Mouse (Mus musculus) left cerebral cortex, postnatal 4 days (tissue): Measurements from ENCODE around the gene Ccn2. TPM values are rescaled to one million over a fixed set of nuclear protein-coding genes. Genes with fewer than 3 reads are reported as not detected.
"Not testable (repeated sequence)": the region's sequence is repeated elsewhere in the genome, so short reads cannot be mapped to it uniquely, and the experiment has no call there.

ENCODE experiments used
- DNase-seq: peaks from one replicate; pipeline ENCODE4 v3.0.0-alpha.2; 2022
- intact Hi-C: fragments of 180-260 bp; cut with DNase I; formaldehyde crosslinking; loops from one replicate; pipeline ENCODE4 v1.15.1; 2025
- total RNA-seq, 2 experiments: library from RNA; stranded (reverse); gene quantifications; 2 replicates each; pipeline ENCODE4 v1.2.3; 2021

Ccn2 gene
- total RNA-seq, 2 experiments from 2014 or later, result 26.6 to 28.2 TPM

DNA sequence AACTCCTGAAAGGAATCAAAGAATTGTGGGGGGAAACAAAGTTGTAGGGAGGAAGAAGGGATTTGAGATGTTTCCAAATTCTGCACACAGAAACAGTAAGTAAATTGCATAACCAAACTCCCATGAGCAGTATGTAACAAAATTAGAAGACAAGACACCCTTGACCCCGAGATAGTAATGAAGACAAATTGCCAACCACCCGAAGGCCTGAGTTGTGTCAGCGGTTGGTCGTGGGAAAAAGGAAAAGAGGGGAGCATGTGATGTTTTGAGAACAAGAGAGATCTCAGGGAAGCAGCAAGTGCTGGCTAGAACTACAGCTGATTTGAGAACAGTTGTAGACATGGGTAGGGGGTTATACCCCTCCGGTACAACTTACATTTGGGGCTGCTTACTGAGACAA is 4.6 kb downstream of the Ccn2 start:
- no peak for DNase-seq
- intact Hi-C loops, result no loop called here

DNA sequence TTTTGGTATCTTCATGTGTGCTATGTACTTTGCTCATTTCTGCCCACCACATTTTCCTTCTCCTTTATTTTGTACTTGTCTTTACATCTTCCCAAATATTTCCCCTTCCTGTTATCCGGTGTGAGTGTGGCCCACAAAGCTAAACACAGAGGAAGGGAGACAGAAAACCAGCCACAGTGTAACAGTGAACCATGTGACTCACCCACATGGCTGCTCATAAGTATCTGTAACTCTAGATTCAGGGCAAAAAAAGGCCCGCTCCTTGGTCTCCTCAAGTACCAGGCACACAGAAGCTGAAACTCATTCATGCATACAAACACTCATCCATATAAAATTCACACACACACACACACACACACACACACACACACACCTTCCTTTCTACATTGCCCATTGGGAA is 7.8 kb downstream of the Ccn2 start:
- intact Hi-C loops, result no loop called here
- no peak for DNase-seq

DNA sequence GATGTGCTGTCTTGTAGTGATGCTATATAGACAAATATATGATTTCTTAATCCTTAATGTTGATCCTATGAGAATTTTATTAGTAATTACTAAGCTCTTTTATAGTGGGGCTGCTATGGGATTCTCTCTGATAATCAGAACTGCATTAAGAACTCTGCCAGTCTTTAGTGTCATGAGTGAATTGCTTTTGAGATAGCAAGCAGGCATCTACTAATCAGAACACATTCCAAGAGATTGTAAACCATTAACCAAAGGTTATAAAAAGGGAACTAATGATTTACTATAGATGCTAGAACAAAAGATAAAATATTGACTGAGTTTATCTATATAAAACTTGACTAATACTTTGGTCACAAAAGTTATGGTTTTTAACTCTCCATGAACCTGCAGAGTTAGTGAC is 8.5 kb downstream of the Ccn2 start:
- no peak for DNase-seq
- intact Hi-C loops, result no loop called here

DNA sequence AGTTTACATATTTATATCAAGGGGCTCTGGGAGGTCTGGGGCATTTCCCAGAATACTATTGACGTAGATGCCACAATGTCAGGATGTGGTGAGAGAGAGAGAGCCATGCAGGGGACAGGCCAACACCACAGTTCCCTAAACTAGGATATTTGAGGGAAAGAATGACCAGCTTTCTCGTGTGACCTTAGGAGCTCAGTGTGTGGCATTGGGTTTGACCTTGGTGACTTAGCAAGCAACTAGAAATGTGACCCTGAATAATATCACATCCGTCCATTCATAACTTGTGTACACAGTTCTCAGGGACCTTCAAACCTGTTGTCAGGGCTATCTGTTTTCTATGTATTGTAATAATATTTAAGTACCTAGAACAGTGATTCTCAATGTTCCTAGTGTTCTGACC is 13.9 kb downstream of the Ccn2 start:
- intact Hi-C loops, result no loop called here
- DNase-seq, result no peak

DNA sequence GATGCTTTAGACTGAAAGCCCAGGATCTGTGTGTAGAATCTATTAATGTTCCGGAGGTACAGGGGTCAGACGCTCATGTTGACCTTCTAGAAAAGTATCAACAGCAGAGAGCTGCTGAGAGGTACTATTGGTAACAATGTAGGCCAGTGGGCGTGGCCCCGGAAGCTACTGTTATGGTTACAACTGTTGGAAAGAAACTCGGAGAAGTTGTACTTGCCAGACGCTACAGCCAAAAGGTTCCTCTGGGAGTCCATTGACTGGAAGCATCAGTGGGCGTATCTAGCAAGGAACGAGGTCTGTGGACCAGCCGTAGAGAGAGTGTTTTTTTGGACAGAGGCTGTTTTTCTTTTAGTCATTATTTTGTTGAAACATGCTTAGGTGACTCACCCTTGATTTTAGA is 14.5 kb downstream of the Ccn2 start:
- DNase-seq, result no peak
- intact Hi-C loops, result no loop called here

DNA sequence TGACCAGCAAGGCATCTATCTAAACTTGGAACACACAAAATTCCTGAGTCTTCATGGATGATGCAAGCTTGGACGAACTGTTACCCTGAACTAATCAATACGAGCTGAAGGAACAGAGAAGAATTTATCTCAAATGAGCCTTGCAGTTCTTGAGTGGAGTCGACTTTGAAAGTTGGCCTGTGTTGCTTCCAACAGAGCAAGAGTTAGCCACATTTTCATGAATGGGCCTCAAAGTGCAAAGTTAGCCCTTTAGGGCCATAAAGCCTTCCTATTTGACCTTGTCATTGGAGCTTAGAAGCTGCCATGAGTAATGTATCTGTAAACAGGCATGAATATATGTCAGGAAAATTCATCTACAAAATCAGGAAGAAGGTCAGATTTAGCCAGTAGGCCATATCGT is 19.5 kb downstream of the Ccn2 start:
- no peak for DNase-seq

DNA sequence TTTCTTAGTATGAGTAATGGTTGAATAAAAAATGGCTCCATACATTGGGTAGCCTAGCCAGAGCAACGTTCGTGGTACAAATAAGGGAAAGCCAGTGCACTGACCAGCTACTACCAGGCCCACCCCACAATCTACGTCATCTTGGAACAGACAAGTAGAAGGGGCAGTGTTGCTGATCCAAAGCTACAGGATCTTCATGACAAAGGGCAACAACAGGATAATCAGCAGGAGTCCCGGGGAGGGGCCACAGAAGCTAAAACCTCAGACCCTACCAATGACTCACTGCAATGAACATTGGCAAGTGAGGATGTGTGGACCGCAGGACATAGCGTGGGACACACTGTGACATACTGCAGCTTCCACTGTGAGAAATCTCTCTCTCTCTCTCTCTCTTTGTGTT is 20.6 kb downstream of the Ccn2 start:
- intact Hi-C loops, result no loop called here
- no peak for DNase-seq

More for the DNA sequence above, 19.5 kb downstream of the Ccn2 start:
- intact Hi-C loops, result no loop called here

DNA sequence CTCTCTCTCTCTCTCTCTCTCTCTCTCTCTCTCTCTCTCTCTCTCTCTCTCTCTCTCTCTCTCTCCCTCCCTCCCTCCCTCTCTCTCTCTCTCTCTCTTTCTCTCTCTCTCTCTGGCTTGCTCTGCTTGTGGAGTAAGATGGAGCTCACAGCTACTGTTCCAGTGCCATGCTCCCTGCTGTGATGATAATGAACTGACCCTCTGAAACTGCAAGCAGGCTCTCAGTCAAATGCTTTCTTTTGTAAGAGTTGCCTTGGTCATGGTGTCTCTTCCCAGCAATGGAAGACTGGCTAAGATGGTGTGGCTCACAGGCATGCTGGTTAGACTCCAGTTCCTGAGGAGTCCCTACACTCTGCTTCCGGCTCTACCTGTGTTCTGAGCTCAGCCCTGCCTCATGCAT is 21.3 kb downstream of the Ccn2 start:
- DNase-seq, intact Hi-C loops: not testable (repeated sequence)

DNA sequence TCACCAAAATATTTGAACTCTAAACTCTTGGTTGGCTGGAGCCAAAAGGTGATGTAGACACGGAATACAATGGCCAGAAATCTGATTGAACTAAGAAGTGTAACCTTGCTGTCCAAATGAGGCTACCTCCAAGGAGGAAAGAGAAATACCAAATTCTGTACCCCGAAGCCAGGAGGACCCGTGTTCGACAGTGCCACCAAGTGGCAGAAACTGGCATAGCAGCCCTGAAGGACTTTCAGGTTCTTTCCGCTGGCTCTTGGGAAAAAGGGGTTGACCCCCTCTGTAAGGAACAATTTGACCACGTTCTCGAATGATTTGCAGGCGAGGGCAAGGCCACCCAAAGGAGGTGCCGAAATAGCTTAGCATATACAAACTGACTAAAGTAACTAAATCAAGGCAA is 26.3 kb downstream of the Ccn2 start:
- peak; percentile 27 for DNase-seq
- intact Hi-C loops, result loop anchor here (10.0 kb wide), 1 partner anchor 427 kb away; no protein-coding TSS in a partner anchor

DNA sequence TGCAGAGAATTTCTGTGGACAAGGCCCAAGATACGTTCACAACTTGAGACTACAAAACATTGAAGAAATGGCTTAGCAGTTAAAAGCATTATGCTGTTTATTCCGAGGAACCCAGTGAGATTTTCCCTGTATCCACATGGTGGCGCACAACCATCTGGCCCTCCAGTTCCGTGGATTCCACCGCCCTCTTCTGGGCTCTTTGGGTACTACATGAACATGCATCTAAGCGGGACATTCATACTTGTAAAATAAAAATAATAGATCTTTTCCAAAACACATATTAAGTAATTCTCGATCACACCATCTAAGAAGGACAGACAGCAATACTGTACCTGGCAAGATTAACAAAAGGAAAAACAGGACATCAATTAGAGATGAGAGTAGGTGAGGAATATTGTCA is 27.3 kb downstream of the Ccn2 start:
- intact Hi-C loops, result loop anchor here (10.0 kb wide), 1 partner anchor 428 kb away; no protein-coding TSS in a partner anchor
- peak; percentile 70 for DNase-seq

DNA sequence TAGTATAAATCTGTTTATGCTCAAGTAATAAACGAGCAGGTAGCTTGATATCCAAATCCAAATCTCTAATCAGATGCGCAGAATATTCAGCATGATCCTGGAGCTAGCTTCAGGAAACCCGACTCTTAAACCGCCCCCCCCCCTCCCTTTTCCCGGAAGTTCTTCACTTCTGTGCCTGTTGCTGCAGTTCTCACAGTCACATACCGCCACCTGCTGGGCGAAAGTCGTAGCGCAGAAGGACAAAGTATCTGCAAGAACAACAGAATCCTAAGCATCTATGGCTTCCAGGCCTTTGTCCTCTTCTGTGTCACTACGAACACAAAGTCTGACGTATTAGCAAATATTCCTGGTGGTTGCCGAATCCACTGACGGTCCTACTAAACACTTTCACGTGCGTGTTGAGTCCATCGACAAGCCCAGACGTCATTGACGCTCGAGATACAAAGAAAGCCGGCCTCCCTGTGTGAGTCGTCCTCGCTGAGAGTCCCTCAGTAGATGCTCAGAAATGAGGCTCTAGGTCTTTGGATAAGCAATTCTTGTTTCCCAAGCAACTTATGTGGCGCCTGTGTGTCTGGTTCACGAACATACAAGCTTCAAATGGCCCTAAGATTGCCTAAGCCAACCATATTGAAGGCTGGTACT is 29.9 kb downstream of the Ccn2 start:
- DNase-seq, result peak; percentile 84
- intact Hi-C loops, result loop anchor here (5.0 to 10.0 kb wide), 2 partner anchors 313 to 430 kb away; no protein-coding TSS in a partner anchor

DNA sequence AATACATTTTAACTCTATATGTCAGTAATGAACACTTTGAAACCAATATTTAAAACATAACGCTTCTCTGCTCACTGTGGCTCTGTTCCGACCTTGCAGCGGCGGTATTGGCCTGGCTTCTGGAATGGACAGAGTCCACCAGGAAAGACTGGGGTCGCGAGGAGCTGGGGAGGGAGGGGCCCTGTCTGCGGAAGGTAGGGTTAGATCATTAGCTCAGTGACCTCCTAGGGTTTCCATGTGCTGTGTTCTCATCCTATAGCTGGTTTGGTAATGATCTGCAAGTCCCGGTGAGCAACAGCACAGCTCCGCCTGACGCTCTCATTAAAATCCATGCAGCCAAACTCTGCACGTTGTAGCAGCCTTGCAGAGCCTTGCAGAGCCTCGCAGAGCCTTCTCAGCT is 32.0 kb downstream of the Ccn2 start:
- no peak for DNase-seq
- intact Hi-C loops, result loop anchor here (5.0 to 10.0 kb wide), 2 partner anchors 315 to 432 kb away; no protein-coding TSS in a partner anchor

DNA sequence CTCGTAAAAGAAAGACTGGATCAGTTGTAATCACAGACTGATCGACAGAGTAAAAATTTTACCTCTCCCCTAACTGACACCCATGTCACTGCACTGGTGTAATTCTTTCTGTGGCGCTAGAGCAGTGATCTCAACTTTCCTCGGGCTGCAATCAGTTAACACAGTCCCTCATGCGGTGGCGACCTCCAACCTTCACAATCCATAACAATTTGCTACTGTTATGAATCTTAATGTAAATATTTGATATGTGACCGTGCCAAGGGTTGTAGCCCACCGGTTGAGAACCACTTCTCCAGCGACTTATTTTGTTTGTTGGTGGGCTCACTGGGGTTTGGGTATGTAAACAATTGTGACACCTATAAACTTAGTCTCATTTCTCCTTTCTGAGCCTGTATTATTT is 33.2 kb downstream of the Ccn2 start:
- DNase-seq, result no peak
- intact Hi-C loops, result loop anchor here (5.0 to 10.0 kb wide), 2 partner anchors 316 to 434 kb away; no protein-coding TSS in a partner anchor

DNA sequence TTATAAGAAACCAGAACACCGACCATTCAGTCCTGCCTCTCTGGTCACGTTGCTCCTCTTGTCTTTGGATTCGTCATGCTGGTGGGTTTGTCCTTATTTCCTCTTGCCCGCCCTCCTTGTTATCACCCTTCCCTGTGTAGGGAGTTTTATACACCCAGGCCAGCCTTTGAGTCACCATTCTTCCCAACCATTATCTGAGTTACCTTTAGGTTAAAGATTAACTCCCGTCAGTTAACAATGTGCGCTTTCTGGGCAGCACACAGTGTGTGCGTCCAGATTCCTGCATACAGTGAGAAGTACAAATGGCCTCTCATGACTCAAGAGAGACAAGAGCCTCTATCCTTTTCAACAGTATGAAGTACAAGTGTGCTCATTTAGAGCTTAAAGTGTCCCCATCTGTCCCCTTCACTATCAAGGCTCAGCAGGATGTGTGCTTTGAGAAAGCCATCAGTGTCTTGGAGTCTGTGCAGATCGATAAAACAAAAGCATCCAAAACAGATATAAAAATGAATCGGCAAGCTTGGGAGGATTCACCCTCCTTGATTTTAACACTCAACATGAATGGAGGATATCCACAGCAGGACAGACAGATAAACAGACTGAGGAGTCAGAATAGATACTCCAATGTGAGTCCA is 34.0 kb downstream of the Ccn2 start:
- DNase-seq, result no peak
- intact Hi-C loops, result loop anchor here (5.0 to 10.0 kb wide), 2 partner anchors 317 to 434 kb away; no protein-coding TSS in a partner anchor

DNA sequence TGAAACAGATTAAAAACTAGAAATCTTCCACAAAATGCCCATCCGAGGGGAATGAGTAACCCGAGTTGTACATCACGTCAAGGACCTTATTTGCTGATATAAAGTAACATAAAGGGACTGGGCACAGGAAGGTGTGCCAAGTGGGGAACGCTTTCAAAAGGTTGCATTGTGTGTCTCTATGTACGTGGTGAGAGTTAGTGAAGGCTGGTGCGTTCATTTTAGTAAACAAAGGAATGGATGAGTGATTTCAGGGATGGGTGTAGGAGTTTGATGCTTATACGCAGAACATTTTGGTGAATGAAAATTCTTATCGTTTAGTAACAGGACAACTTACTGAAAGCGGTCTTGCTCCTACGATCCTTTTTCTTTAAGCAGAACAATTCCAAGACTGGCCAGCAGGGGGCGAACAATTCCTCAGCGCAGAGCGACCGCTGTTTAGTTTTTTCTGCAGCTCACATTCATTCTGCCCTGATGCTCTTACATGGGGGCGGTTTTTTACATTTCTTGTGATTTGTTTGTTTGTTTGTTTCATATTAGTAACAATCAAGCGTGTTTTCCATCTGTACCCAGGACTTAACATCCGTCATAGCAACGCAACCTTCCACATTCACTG is 35.3 kb downstream of the Ccn2 start:
- DNase-seq, result peak; percentile 69
- intact Hi-C loops, result loop anchor here (10.0 kb wide), 1 partner anchor 84 kb away; the partner anchor contains the start of gene Enpp1

DNA sequence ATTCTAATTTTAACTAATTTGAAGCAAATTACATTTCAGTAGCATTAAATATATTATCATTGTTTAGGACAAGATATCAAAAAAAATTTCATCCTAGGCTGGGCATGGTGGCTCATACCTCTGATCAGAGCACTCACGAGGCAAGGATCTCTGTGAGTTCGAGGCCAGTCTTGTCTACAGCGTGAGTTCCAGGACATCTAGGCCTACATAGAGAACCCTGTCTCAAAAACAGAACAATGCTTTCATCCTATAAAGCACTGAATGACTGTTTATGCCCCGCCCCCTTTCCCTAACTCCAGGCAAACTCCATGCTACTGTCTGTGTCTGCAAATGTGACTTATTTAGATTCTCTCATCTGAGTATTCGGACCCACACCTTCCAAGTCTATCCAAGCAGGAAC is 35.9 kb downstream of the Ccn2 start:
- DNase-seq, result no peak
- intact Hi-C loops, result loop anchor here (10.0 kb wide), 1 partner anchor 84 kb away; the partner anchor contains the start of gene Enpp1

DNA sequence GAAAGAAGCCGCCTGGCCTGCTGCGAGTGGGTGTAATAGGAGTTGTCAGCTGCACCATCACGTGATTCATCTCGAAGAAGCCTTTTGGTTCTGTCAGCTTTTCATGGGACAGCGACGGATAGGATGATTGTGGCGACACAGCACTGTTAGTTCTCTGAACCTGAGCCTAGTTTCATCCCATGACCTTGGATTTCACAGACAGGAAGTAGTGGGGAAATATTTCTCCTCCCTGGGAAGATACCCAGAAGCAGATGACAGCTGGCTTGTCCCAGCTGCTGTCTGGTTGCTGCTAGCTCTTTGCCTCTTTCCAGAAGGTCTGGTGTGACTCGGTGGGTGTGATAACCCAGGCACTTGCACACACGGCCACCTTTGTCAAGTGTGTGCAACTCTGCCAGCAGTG is 39.0 kb downstream of the Ccn2 start:
- DNase-seq, result no peak
- intact Hi-C loops, result loop anchor here (10.0 kb wide), 1 partner anchor 81 kb away; the partner anchor contains the start of gene Enpp1

DNA sequence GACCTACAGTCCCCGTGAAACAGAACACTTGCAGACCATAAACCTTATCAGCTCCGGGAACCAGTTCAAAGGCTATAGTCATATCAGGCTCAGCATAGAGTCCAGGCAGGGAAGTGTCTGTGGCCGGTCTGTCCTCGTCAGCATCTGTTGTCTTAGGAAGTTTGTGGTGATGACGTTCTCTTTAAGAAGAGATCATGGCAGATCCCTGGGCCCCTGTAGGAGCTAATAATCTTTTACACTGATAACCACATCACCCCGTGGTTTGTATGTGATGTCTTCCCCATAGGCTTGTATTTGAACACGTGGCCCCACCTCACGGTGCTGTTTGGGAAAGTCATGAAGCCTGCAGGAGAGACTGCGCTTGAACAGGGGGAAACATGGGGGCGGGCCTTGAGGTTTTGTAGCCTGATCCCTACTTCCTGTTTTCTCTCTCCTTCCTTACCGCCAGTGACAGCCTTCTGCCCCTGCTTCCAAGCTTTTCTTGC is 40.1 kb downstream of the Ccn2 start:
- intact Hi-C loops, result loop anchor here (10.0 kb wide), 1 partner anchor 79 kb away; the partner anchor contains the start of gene Enpp1
- DNase-seq, result no peak

DNA sequence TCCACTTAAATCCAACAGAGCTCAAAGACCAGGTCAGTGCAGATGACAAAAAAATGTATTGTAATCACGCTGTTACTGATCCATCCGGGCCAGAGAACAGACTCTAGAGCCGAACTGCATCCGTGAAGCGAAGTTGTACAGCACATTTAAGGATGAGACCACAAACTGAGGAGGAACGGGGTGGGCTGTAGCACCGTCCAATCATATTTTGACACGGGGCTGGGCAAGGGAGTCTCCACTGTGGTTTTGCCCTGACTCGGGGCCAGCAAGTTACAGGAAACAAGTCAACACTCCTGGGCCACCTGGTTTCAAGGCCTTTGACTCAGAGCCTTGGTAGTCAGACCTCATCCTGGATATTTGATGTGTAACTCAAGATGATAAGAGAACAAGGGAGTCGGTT is 40.6 kb downstream of the Ccn2 start:
- DNase-seq, result no peak
- intact Hi-C loops, result loop anchor here (10.0 kb wide), 1 partner anchor 79 kb away; the partner anchor contains the start of gene Enpp1

DNA sequence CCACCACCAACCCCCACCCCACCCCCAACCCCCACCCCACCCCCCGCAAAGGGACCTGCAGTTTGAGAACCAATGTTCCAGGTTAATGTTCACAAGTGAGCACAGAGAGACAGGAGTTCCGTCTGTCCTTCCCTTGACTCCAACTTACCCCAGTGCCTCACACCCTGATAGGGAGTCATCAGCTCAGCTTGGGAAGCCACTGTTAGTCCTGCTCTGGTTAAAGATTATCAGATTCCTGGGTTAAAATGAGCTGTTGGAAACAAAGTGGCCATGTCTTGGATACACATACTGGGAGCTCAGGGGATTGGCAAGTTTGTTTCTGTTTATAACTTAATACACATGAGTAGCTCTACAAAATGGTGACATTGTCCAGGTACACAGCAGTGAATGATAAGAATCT is 41.7 kb downstream of the Ccn2 start:
- intact Hi-C loops, result loop anchor here (10.0 kb wide), 1 partner anchor 78 kb away; the partner anchor contains the start of gene Enpp1

More for the DNA sequence above, 41.7 kb downstream of the Ccn2 start:
- DNase-seq, result no peak
